Mouse (Mus musculus): ENCODE data around the gene Ssh2. TPM values are rescaled to one million over a fixed set of nuclear protein-coding genes. Genes with fewer than 3 reads are reported as not detected.

Gene Ssh2
- 10 to 100 TPM; 29.5 to 30.1 TPM for total RNA-seq (2021)
- long read RNA-seq, experiment 1, partial matches to known transcripts = 2 of 8 reads
- long read RNA-seq, experiment 1, other reads (novel, unspliced or antisense) = 6 of 8 reads
- long read RNA-seq, experiment 2, partial matches to known transcripts = 0 of 7 reads
- long read RNA-seq, experiment 2, other reads (novel, unspliced or antisense) = 7 of 7 reads

DNA sequence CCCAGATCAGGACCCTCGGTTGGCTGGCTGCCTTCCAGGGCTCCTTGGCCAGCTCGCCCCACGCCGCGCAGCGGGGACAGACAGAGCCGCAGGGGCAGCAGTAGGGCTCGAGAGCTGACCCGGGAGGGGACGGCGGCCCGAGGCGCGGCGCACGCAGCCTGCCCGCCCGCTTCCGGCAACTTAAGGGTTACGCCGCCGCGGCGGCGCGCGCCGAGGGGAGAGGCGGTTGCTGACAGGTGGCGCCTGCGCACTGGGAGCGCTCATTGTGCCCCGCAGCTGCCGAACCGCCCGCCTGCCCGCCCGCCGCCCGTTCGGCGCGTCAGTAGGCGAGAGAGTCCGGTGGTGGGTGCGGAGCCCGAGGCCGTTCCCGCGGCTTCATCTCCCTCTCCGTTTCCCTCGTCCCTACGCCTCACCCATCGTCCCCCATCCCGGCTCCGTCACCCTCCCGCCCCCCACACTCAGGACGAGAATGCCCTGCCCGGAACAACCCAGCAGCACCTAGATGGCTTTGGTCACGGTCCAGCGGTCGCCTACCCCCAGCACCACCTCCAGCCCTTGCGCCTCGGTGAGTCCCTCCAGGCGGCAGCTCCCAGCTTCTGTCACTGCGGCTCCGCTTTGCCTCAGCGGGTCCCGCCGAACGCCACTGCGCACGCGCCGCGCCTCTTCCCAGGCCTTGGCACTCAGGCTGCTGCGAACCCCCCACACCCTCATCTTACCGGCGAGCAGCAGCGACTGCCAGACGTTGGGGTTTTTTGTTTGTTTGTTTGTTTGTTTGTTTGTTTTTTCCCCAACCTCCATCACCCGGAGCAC, at the start of gene Ssh2:
TSS of gene Ssh2 (plus strand) at position 337 of the 810 bp plus-strand sequence.
- peak; percentile 80 to 88 for DNase-seq (ENCODE audit: low spot score in 2 of 2)

DNA sequence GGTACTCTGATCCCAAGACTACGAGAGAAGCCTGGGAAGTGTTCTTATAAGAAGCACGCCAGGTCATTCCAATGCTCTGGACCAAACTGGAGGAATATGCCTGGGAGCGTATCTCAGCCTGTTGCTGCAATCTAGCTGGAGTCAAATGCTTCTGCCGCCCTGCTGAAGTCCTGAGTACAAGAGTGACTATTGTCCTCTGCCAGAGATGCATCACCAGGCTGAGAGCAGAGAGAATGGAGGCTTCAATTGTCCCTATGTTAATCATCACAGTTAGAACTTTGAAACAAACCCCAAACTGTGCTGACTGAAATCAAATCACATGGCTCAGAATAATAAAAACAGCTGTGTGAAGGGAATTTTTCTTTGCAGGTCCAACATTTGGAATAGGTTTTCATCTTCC, 42.4 kb upstream of the Ssh2 start:
- DNase-seq (ENCODE audit: low spot score in 2 of 2) = no peak

DNA sequence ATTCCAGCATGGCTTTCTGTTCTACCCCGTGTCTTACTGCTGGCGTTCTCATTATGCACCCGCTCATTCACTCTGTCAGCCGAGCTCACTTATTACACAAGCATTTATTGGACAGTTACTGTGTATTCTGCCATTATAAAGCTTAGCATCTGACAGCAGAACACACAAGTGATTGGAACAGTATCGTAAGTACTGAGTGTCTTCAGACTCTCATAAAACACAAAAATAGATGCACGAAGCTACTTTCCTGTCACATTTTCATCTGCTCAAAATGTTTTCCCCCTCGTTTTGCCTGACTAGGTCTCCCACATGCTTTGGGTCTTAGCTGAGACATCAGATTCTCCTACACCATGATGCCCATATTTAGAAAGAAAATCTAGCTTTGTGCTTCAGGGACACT, 41.6 kb upstream of the Ssh2 start:
- DNase-seq (ENCODE audit: low spot score in 2 of 2) = peak in 1 of 2 experiments; percentile 25

DNA sequence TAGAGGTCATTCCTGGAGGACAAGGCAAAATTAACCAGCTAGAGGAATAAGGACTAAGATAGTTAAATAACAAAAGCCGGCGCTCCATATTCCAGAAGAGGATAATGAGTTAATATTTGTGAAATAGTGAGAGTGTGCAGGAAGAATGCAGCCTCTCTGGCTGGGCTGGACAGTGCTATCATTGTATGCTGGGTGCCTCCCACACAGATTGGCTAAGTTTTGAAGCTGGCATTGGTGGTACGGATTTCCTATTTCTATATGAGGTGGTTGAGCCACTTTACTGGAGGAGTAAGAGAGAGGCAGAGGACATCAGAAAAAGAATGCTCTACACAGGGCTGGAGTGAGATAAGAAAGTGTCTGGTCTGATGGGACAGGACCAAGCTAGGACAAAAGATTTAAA, 36.3 kb upstream of the Ssh2 start:
- DNase-seq (ENCODE audit: low spot score in 2 of 2) = no peak

DNA sequence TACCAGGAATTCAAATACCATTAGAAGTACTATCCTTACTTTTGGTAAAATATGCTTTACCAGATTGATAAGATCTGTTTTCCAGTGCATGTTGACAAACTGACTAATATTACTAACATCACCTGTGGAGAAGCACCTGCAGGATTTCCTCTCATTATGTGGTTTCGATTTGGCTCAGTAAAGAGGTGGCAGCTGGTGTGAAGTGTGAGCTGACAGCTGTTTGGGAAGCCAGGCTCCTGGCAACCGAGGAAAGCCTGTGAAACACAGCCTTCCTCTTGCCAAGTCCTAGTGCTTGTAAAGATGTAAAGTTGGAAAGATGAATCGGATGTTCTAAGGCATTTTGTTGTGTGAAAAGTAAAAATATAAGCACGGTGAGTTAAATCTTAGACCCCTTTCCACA, 35.2 kb upstream of the Ssh2 start:
- peak; percentile 20 to 21 for DNase-seq (ENCODE audit: low spot score in 2 of 2)

DNA sequence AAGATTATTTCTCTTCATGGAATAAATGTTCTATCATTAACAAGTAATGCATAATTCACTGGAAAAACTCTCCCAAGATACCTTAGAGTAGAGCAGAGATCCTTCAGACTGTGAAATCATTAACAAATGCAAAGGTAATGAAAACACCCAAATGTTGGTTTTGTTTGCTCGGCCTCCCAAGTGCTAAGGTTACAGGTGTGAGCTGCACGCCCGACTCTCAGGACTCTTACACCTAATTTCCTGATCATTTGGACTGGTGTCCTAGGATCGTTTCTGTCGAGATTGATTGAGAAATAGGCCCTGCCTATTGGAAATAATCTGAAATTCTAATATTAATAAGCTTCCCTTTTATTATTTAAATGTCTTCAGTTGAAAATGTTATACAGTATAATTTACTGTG, 34.6 kb upstream of the Ssh2 start:
- DNase-seq (ENCODE audit: low spot score in 2 of 2) = no peak

DNA sequence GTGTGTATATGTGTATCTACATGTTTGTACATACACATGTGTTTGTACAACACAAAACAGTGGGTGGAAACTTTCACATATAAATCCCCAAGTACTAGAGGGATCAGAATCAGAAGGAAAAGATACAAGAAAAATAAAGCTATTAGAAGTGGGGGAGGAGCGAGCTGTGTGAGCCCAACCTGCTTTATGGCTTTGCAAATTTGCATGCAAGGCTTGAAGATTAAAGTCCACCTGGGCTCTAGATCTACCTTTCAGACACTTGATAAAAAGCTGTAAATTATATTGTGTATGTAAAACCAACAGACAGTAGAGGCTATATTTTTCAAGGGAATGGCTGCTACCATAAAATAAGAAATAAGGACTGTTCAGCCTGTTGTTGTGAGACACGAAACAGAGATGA, 34.0 kb upstream of the Ssh2 start:
- no peak for DNase-seq (ENCODE audit: low spot score in 2 of 2)

DNA sequence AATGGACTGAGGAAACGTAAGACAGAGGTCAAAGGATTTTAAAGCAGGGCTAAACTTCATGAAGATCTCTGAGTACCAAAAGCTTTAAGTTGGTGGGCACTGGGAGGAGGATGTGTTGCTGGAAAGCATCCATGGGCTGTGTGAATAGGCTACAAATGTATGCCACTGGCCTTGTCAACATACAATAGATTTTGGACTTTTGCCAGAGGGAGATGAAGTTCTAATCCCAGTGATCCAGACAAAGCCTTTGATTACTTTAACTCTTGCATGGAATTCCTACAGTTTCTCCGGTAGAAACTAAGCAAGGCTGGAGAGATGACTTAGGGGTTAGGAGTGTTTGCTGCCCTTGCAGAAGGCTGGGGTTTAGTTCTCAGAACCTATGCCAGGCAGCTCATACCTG, 33.5 kb upstream of the Ssh2 start:
- no peak for DNase-seq (ENCODE audit: low spot score in 2 of 2)

DNA sequence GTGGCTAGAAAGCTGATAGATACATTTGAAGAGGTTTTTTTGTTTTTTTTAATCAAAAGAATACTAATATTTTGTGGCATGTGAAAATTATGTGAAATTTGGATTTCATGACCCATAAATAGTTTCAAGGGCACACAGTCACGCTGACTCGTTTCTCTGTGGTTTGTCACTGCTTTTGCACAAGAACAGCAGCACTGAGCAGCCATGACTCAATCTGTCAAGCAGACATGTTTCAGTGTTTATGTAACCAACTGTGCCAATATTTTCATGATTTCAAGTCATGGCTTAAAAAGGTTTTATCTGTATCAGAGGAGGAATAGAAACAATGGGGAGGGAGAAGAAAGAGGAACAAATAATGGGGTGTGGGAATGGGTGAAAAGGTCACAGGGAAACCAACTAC, 31.2 kb upstream of the Ssh2 start:
- no peak for DNase-seq (ENCODE audit: low spot score in 2 of 2)

DNA sequence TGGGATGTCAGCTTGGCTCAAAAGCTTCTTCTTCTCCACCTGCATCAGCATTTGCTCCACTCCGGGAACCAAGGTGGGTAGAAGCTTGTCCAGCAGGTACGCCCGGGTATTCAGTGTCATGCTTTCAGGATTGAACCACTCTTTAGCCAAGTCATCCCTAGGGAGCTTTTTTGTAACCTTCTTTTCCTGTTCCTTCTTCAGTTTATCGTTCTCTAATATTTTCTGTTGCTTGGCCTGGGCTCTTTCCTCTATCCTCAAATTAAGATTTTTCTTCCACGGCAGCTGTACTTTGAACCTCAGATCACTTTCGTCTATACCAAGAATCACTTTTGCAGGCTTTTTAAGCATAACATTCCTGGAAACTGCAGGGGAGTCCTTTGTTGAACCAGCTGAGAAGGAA, 27.2 kb upstream of the Ssh2 start, which contains the start of gene Efcab5:
TSS of gene Efcab5 (minus strand) at position 101 of the 400 bp plus-strand sequence.
- DNase-seq (ENCODE audit: low spot score in 2 of 2) = no peak

DNA sequence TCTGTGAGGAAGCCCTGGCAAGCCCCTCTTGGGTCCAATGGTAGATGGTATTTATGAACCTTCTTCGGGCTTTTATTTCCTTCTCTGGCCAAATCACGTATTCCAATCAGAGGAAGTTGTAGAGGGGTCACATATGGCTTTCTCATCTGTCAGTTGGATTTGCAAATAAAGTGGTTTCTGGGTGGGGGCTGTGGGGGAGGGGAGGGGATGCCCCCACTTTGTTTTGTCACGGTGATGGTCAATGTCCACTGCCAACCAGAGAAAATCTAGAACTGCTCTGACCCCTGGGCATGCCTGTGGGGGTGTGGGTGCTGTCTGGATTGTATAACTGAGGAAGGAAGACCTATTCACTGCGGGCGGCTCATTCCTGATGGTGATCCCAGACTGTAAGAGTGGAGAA, 22.7 kb upstream of the Ssh2 start:
- no peak for DNase-seq (ENCODE audit: low spot score in 2 of 2)

DNA sequence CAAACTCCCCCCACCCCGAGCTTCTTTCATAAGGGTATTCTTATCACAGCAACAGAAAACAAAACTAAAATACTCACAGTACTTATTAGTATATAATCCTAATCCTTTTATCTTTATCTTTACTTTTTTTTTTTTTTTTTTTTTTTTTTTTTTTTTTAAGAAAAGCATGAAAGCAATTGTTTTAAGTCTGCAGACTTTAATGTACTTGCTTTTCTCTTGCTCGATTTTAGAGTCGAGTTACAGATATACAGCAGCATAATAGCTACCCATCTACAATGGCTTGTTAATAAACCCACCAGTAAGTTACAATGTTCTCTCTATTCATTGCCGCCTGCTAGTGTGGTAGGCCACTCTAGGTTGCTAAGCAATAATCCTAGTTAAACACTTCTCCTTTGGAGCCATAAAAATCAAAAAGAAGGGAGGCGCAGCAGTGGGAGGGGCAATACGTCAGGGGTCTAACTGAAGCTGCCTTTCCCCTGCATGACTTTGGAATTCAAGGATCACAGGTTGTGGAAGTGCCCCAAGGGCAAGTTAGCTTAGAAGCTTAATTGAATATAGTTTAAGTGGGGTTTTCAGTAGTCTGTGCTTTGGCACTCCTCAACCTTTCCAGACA, 22.0 kb upstream of the Ssh2 start:
- DNase-seq (ENCODE audit: low spot score in 2 of 2) = no peak

DNA sequence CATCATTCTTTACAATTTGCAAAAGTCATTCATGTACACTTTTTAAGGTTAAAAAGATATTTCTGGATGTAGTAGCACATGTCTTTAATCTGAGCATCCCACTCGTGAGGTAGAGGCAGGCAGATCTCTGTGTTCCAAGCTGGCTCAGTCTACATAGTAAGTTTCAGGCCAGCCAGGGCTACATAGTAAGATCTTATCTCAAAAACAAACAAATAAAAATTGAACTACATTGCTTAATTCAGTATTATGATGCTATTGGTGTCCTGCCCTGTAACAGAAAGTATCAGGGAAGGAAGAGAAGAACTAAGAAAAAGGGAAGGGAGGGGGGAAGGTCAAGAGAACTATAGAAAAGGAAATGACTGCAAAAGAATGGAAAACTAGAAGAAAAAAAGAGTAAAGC, 21.3 kb upstream of the Ssh2 start:
- no peak for DNase-seq (ENCODE audit: low spot score in 2 of 2)

DNA sequence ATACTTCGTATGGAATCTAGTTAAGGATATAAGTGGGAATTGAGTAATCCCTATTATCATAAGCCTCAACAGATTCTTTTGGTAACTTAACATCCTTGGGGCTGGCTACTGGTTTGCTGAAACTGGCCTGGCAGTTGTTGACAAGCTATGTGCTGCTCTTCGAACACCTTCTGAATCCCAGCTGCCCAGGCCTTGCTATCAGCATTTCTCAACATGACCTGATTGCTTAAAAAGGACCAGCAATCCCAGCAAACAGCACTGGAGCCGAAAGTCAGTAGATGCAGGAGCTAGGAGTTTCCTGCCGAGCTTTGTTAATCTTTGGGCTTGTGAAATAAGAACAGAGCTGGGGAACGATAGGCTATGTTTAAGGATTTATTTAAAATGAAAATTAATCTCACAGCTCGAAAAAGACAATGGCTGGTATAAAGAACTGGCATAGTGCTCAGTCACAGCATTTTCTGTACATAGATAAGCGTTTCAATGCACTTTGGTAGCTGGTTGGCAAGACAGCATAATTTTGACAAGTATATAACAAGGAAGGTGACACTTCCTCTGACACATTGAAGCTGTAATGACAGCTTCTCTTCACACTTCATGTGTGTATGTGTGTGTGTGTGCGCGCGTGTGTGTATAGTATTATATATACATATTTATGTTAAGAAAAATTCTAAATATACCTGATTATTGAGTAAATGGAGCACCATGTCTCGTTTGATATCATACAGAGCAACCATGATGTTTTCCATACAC, 20.6 kb upstream of the Ssh2 start:
- no peak for DNase-seq (ENCODE audit: low spot score in 2 of 2)

DNA sequence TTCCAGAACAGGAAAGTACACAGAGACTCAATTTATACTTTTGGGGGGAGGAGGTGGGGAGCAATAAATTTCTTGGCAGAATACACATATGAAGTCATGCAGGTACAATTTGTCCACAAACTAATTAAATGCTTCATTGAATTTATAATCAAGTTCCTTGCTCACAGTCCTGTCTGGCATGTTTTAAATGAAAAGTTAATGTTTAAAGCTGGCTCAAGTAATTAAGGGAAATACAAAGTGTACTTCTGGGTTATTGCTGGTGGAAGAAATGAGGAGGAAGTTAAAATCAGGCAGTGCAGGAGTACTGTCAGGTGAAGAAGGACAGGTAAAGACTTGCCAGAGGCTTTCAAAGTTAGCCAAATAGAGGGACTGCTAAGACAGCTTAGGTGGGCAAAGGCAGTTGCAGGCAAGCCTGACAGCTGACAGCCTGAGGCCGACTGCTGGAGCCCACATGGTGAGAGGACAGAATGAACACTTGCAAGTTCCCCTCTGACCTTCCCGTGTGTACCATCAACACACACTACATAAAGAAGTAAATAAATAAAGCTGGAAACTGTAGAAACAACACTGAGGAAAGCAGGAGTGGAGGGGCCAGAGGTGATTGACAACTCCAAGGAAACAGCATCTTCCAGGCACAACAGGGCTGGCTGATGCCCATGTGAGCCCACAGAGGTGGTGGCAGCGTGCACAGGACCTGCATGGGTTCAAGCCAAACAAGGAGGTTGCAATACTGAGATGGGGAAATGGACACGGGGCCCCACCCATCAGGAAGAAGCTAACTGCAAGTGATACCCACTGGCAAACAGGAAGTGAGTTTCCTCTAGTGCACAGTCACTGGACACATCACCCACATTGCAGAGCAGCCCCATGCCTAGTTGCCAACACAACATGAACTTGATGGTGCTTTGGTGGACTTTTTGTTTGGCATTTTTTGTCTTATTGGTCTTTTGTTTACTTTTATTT, 19.6 kb upstream of the Ssh2 start:
- DNase-seq (ENCODE audit: low spot score in 2 of 2) = no peak

DNA sequence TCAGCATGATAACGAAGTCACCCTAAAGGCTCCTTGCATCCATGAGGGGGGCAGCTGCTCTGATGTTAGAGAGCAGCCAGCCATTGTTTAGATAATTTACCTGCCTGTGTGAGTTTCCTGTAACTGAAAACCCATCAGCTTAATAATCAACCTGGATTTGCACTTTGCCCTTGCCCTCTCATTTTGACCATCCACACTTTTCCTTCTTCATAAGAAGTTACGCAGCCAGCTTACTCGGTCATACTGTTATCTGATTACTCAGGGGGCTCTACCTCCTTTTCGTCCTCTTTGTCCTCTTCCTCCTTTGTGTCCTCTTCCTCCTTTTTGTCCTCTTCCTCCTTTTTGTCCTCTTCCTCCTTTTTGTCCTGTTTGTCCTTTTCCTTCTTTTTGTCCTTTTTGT, 16.5 kb upstream of the Ssh2 start:
- no peak for DNase-seq (ENCODE audit: low spot score in 2 of 2)

DNA sequence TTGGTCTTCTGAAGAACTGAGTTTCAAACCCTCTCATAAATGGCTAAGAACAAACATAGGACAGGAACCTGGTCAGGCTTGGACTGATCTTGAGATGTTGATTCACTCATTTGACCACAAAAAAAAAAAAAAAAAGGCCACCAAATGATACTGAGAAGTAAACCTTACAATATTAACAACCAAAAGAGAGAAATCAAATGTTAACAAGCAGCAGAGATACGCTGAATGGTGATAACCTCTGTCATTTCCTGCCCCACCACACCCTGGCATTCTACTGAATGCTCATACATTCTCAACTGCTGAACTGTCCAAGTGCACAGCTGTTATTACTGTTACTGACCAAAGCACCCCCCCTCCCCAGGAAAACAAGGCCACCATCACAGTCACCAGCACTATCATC, 15.4 kb upstream of the Ssh2 start:
- DNase-seq (ENCODE audit: low spot score in 2 of 2) = no peak

DNA sequence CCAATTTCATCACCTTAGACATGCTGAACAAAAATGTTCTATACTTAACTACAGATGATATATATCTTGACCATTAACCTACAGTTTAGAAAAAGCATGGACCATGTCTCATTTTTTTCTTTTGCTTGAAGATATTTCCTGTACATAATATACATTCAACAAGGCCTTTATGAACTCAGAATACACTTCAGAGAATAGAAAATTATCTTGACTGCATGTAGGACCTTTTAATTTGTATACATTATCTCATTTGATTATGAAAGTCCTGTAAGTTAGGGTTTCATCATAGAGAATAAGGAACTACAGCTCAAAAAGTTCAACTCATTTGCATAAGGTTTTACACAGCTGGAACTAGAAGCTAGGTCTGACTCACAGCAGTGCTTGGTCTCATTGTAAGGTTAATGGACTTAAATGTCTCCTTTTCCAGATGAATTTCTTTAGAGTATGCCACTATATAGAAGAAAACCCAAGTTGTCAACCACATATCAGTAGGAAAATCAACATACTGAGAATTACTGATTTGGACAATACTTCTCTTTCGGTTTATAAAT, 1.9 kb upstream of the Ssh2 start:
- DNase-seq (ENCODE audit: low spot score in 2 of 2) = no peak

DNA sequence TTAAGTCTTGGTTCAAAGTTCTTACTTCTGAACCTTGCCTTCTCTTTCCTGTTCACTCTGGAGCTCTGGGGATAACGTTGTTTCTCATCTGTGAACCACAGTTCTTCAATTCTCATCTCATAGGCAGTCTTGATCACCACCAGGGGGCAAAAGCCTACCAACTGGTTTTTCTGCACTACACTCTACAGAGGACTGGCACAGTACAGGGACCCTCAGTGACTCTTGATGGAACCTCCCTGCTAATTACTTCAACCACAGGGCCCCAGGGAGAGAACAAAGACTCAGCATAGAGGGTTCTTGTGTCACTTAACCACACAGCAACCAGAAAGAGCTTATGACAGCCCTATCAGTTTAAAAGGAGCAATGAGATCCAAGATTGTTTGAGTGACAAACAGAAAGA, 1.3 kb upstream of the Ssh2 start:
- DNase-seq (ENCODE audit: low spot score in 2 of 2) = peak; percentile 57 to 61

DNA sequence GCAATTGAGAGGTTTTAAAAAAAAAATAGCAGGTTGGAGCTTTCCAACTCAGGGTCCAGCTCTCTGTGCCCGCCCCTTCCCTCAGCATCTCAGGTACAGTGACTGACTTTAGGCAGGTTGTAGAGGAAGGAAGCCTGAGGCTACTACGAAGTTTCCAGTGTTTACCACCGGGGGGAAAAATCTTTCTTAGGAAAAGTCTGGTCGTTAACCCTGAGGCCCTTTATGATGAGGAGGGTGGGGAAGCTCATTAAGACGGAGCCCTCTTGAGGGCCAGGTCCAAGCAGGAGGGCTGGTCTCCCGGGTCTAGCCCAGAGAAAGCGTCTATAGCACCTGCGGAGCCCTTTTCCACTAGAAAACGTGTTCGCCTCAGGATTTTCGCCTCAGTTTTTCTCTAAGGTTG, 604 bp upstream of the Ssh2 start:
- no peak for DNase-seq (ENCODE audit: low spot score in 2 of 2)
